Mouse (Mus musculus) thymus, postnatal 4 days (tissue): ENCODE measurements around the gene Tesk1.
"Not testable (repeated sequence)": the region's sequence is repeated elsewhere in the genome, so short reads cannot be mapped to it uniquely, and the experiment has no call there.

Experiments
- DNase-seq: peaks from one replicate; pipeline ENCODE4 v3.0.0; 2021

The Tesk1 gene

DNA sequence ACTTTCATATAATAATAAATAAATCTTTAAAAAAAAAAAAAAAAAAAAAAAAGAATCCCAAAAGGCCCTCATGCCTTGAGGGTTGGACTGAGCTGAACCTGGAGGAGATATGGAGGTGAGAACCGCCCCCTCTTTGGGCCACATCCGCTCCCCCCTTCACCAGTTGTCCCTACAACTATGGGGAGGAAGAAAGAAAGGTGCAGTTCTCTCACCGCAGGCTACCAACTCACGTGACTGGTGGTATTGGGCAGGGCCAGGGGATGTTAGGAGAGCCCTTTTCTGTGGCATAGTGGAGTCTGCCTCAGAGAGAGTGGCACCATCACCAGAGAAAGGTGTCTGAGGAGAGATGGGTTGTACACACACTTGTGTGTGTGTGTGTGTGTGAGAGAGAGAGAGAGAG is 14.7 kb downstream of the Tesk1 start:
- DNase-seq: peak; percentile 57

- no peak for DNase-seq
Observed at GRCm38 (mm10) chr4:43457124-43457523, 15.4 kb downstream of the Tesk1 start.

- DNase-seq: no peak
Observed at GRCm38 (mm10) chr4:43463102-43463501, 21.4 kb downstream of the Tesk1 start.

GRCm38 (mm10) chr4:43465935-43466334 is 24.2 kb downstream of the Tesk1 start:
- DNase-seq: no peak

GRCm38 (mm10) chr4:43466872-43467271 is 25.1 kb downstream of the Tesk1 start:
- no peak for DNase-seq

DNA sequence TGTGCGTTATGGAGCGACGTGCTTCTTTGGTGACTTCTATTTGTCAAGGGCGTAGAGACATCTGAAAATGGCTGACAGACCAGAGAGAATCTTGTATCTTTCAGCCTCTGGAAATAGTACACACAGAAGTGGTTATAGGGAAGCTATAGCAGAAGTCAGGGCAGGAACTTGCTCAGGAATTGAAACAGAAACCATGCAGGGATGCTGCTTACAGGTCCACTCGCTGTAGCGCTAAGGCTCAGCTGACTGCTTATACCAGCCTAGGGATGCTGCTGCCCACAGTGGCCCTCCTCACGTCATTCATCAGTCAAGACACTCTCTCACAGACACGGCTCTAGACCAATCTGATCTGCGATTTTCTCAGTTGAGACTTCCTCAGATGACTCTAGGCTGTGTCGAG is 28.6 kb downstream of the Tesk1 start:
- no peak for DNase-seq

DNA sequence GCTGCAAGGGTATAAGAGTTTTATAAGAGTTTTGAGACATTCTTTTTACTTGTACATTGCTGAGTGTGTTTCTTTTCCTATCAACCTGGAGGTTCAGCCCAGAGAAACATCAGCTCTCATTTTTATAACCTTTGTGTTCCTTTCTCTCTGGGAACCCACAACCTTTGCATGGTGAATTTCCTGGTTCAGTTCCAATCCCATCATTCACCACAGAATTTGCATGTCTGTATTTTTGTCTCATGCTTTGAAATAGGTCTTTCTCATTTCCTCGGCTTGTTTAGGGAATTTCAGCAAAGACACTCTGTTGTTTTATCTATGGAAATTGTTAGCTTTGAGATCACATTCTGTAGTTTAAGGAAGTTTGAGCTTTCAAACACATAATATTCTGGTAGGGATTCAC is 31.9 kb downstream of the Tesk1 start:
- no peak for DNase-seq

DNA sequence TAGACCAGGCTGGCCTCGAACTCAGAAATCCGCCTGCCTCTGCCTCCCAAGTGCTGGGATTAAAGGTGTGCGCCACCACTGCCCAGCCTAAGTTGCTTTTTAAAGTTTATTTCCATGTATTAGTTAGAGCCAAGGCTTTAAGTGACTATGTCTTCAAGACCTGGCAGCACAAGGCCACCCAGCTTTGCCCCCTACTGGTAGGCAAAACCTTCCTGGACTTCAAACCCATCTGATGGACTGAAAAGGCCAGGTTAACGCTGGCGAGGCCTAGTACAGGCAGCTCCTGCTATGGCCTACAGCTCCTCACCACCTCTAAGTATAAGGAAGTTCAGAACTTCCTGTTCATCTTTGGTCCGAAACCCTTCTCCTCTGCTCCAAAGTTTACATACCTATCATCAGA is 34.9 kb downstream of the Tesk1 start:
- DNase-seq: peak; percentile 52

DNA sequence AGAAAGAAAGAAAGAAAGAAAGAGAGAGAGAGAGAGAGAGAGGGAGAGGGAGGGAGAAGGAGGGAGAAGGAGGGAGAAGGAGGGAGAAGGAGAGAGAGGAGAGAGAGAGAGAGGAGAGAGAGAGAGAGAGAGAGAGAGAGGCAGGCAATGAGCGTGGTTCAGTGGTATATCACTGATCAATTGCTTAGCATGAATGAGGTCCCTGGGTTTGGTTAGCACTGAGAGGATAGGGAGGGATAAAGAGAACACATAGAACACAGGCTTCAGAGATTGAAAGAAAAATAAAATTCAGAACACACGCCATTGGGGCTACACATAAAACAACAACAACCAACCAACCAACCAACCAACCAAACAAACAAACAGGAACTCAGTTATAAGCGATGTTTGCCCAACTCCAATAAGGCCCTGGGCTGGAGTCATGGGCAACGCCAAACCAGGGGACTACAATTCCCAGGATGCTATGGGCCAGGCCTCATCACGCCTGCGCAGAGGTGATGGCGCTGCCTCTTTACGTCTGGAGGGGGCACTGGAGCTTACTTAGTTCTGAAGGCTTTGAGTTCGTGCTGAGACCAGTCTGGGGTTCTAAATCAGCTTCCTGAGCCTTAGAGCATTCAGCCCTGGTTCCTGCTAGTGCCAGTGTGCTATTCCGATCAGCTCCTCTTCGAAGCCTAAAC is 36.3 kb downstream of the Tesk1 start:
- DNase-seq: peak; percentile 90

DNA sequence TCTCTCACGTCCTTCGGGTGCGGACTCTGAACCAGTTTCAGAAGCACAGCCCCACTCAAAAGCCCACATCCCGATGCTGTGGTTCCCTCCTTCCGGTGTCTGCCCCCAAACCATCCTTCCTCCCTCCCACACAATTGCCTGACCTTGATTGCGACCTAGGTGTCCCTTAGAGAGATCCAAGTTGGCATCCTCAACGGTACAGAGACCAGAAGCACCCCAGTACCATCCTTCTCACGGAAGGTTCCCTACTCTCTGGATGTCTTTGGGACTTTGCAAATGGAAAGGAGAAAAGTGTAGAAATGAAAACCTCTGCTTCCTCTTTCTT is 36.8 kb downstream of the Tesk1 start:
- no peak for DNase-seq

DNA sequence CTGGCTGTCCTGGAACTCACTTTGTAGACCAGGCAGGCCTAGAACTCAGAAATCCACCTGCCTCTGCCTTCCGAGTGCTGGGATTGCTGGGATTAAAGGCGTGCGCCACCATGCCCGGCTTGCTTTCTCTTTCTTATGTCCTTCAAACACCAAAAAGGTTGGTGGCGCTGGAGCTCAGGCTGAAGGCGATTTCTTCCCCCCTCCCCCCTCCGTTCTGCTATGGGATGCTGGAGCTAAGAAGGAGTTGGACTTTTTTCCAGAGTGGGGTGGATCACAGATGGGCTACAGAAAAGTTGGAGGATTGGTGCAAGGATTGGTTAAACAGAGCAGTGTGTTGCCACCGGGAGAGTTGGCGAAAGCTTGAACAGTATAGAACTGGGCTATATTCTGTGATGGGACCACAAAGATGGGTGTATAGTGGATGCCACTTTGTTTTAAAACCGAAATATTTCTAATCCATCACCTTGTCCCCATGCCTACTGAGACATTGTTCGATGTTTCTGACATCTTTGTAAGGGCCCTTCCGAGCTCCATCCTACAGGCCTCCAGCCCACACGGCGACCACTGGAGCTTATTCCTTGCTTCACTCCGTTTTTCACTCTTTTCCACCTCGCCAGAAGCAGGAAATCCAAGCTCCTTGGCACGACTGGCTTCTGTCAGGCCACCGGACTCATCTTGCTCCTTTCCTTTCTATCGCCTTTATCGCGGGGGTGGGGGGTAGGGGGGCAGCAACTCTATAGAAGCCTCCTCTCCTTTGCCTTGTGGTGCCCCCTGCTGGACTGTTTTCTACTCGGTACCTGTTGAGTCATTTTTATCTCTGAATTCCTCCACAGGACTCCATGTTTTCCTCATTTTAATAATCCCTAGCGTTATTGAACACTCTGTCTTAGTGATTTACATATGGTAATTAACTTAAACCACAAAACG is 37.4 kb downstream of the Tesk1 start:
- peak; percentile 93 for DNase-seq

- no peak for DNase-seq
Observed at GRCm38 (mm10) chr4:43480985-43481384, 39.2 kb downstream of the Tesk1 start.

- DNase-seq: peak; percentile 57
Observed at GRCm38 (mm10) chr4:43481894-43482456, 40.2 kb downstream of the Tesk1 start.

DNA sequence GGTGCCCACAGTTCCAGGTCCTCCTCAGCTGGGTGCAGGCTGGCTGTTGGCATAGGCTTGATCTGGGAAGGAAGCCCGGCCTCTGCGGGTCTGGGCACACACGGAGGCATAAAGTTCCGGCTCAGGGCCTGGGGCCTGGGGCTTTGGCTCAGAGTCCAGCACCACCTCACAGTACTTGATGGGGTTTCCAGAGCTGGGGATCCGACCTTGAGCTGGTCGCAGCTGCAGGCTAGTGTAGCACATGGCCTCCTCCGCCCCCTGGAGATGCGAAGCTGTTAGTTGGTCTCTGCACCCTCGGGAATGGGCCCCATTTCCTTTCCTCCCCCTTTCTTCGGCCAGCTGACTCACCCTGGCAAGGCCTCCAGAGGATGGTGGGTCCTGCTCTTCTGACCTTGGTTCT is 40.9 kb downstream of the Tesk1 start:
- peak; percentile 66 for DNase-seq

DNA sequence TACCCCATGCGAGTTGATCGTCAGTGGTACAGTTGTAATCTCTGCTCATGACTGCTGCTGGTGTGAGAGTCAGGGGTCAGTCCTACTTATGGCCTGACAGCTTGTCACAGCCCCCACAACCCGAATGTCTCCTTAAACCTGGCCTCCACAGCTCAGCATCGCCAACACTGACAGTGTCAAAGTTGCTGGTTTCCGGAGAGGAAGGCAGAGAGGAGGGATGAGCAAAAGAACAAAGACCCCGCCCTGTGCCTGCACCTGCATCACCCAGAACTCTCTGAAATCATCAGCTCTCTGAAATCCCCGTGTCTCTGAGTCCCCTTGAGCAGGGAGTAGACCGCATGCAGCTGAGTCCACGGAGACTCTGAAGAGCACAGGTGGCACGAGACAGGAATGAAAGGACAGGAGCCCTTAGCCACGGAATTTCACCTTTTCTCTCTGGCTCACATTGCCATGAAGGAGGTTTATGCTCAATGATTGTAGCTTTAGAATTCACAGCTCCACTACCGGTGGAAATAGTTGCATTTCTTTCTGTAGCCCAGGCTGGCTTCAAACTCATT is 41.9 kb downstream of the Tesk1 start, which contains the start of gene Sit1:
Sit1 (minus strand) TSS at position 200 of the 557 bp plus-strand sequence.
- peak; percentile 80 for DNase-seq

DNA sequence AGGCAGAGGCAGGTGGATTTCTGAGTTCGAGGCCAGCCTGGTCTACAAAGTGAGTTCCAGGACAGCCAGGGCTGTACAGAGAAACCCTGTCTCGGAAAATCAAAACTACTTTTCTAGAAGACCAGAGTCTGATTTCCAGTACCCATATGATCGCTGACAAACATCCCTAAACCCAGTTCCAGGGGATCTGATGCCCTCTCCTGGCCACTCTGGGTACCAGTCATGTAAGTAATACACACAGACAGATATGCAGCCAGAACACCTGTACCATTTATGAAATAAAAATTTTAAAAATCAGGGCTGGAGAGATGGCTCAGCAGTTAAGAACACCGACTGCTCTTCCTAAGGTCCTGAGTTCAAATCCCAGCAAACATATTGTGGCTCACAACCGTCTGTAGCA is 43.9 kb downstream of the Tesk1 start:
- DNase-seq: not testable (repeated sequence)

- DNase-seq: no peak
Observed at GRCm38 (mm10) chr4:43489611-43490010, 47.9 kb downstream of the Tesk1 start.

- no peak for DNase-seq
Observed at GRCm38 (mm10) chr4:43490801-43491200, 49.1 kb downstream of the Tesk1 start.

DNA sequence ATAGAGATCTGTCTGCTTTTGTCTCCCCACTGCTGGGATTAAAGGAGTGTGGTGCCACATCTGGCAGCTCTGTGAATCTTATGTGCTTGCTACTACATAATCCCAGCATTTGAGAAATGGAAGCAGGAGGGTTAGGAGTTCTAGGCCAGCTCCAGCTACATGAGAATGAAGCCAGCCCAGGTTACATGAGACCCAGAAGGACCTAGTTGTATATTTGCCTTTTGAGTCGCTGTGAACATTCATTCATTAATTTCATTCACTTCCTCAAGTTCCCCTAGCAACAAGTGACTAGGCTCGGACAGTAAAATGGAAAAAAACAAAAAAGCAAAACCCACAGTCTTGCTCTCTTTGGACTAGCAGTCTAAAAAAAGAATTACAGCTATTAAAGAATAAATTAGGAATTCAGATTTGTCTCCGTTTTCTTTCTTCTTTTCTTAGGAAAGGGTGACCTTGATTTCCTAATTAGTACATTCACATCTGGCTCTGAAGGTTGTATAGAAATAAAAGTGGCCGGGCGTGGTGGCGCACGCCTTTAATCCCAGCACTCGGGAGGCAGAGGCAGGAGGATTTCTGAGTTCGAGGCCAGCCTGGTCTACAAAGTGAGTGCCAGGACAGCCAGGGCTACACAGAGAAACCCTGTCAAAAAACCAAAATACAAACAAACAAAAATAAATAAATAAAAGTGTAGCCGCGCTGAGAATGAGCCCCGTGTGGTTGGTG is 50.5 kb downstream of the Tesk1 start:
- DNase-seq: no peak

DNA sequence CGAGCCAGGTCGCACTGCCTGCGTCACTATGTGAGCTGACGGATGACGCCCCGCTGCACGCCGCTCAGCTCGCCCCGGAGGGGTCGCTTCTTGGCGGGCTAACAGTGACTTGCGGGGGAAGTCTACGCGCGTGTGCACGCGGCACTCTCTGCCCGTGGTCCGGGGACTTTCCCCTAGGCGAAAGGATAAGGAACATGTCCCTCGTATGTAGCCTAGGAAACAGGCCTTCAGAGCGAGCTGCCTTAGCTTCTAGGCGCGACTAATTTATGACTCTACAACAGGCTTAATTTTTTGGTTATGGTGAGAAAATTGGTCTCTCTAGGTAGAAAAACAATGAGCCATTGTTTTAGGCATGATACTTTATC is 51.1 kb downstream of the Tesk1 start, which contains the start of gene Ccdc107:
Ccdc107 (plus strand) TSS at position 80 of the 365 bp plus-strand sequence.
- peak; percentile 88 for DNase-seq

- DNase-seq: peak; percentile 99
Observed at GRCm38 (mm10) chr4:43493186-43493845, 51.6 kb downstream of the Tesk1 start.

DNA sequence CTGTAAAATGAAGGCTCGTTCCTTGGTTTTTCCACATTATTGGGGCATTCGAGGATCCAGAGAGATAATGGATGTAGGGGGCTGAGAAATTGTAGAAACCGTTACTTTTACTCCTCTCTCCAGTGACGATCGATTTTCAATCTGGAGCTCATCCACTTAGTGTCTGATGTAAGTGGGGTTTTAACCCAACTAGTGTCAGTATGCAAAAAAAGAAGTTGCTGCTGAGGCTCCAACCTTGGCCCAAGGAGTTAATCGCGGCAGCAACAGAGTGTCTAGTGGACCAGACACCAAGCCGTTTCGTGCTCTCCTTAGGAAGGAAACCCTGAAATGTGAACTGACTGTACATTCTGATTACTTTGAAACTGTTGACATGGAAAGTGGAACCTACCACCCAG is 52.1 kb downstream of the Tesk1 start:
- peak; percentile 31 for DNase-seq
